Mouse (Mus musculus) MEL (cell line): ENCODE results near the gene Dchs2.

Experiments
- CHD1 ChIP-seq: IDR thresholded peaks from 2 replicates; pipeline ENCODE4 v1.6.1; 2012; ENCODE audit warnings: low read depth, mild to moderate bottlenecking, inconsistent platforms, low read length, improper control_type of control experiment
- CTCF ChIP-seq, 3 experiments: IDR thresholded peaks in 2 of 3; conservative IDR thresholded peaks in 1 of 3; 2 replicates each; pipeline ENCODE4 v1.5.1; 2011 to 2012; ENCODE audit warnings: low read length in 3 of 3, low read depth in 2 of 3, mild to moderate bottlenecking in 2 of 3, improper control_type of control experiment in 1 of 3, inconsistent platforms in 1 of 3, mixed read lengths in 1 of 3, moderate library complexity in 1 of 3; ENCODE audit not compliant: control insufficient read depth in 1 of 3, insufficient read depth in 1 of 3, poor library complexity in 1 of 3, severe bottlenecking in 1 of 3
- ETS1 ChIP-seq: IDR thresholded peaks from 2 replicates; pipeline ENCODE4 v1.6.1; 2012; ENCODE audit warnings: low read depth, mild to moderate bottlenecking, inconsistent platforms, low read length, improper control_type of control experiment, moderate library complexity
- MAFK ChIP-seq: IDR thresholded peaks from 2 replicates; pipeline ENCODE4 v1.6.1; 2011; ENCODE audit warnings: low read depth, mild to moderate bottlenecking, low read length, improper control_type of control experiment, borderline replicate concordance
- POLR2A ChIP-seq, 2 experiments: IDR thresholded peaks; 2 replicates each; pipeline ENCODE4 v1.6.1; 2011 to 2012; ENCODE audit warnings: low read length in 2 of 2, mild to moderate bottlenecking in 2 of 2, control low read depth in 1 of 2, improper control_type of control experiment in 1 of 2, low read depth in 1 of 2, moderate library complexity in 1 of 2; ENCODE audit not compliant: control insufficient read depth in 1 of 2, insufficient read depth in 1 of 2, poor library complexity in 1 of 2
- SMC3 ChIP-seq: IDR thresholded peaks from 2 replicates; pipeline ENCODE4 v1.6.1; 2011; ENCODE audit warnings: low read depth, low read length, improper control_type of control experiment
- UBTF ChIP-seq: IDR thresholded peaks from 2 replicates; pipeline ENCODE4 v1.6.1; 2012; ENCODE audit warnings: low read depth, mild to moderate bottlenecking, inconsistent platforms, low read length, improper control_type of control experiment, moderate library complexity, borderline replicate concordance; ENCODE audit not compliant: insufficient read depth

DNA sequence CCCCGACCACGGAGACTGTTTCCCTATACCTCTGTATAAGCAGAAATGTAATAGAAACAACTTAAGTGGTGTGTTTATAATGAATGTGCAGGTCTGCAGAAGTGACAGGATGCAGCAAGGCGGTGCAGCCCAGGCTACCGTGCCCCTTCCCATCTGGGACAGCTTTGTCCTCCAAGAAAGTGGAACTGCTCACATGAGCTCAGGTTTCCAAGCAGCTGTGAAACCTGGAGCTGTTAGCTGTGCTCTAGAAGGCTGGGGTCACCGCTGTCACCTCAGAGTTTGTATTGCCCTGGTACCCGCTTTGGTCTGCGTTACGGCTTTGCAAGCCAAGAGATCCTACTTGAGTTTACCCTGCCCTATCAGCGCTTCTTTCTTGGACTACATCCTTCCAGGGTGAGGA lies 100.6 kb downstream of the Dchs2 start:
- TF ChIP-seq CHD1 (no peak), UBTF (no peak), MAFK (no peak), POLR2A (IDR thresholded peaks at IDR 0.05; ENCODE audit: control insufficient read depth in 1 of 2, insufficient read depth in 1 of 2, low read depth in 1 of 2, low read length in 2 of 2, poor library complexity in 1 of 2) (no peak), CTCF (IDR thresholded peaks at IDR 0.05 in 2 of 3, conservative IDR thresholded peaks at IDR 0.05 in 1 of 3; ENCODE audit: control insufficient read depth in 1 of 3, insufficient read depth in 1 of 3, low read depth in 2 of 3, low read length in 3 of 3, poor library complexity in 1 of 3, severe bottlenecking in 1 of 3) (no peak), SMC3 (no peak), ETS1 (no peak)
